In genomic region chr7:25084621-25085020, GRCm38 (mm10) we compare ENCODE assay signal across 17 mouse cellular contexts. TPM values are rescaled to one million over a fixed set of nuclear protein-coding genes. Genes with fewer than 3 reads are reported as not detected.
A peak's percentile ranks its signal among the peaks of the same experiment; 100 is the strongest.
DNase-seq lines count a peak whose midpoint lies in the region; ATAC-seq and TF ChIP-seq lines count a peak whose summit lies in the region.
"Had no signal": no experiment of that assay in that cellular context is flagged by ENCODE, and none has a peak within 500 bp of the region (broad histone marks: within the 10 kb centered on the region; RNA-seq: fewer than 3 reads in every experiment).

No protein-coding gene starts in this region.

- no peak overlapping the region for H3K9ac ChIP-seq in stomach, embryonic 16.5 days (ENCODE audit: low read length)
- no peak overlapping the region for H3K9ac ChIP-seq in stomach, postnatal 0 days (ENCODE audit: low read length)
- no peak overlapping the region for H3K9ac ChIP-seq in lung, embryonic 16.5 days (ENCODE audit: low read length)
- H3K9ac ChIP-seq: embryonic facial prominence, embryonic 13.5 days; forebrain, embryonic 12.5 days; hindbrain, embryonic 15.5 days; neural tube, embryonic 13.5 days had no signal

- H3K27me3 ChIP-seq in stomach, embryonic 16.5 days (ENCODE audit: control insufficient read depth, insufficient read depth, low read length), result no peaks in the 10 kb centered on the region
- no peaks in the 10 kb centered on the region for H3K27me3 ChIP-seq in stomach, postnatal 0 days (ENCODE audit: control insufficient read depth, insufficient read depth, low read length)
- H3K27me3 ChIP-seq in lung, embryonic 16.5 days (ENCODE audit: control insufficient read depth, insufficient read depth, low read depth, low read length), result no peaks in the 10 kb centered on the region
- H3K27me3 ChIP-seq: embryonic facial prominence, embryonic 13.5 days; forebrain, embryonic 12.5 days; hindbrain, embryonic 15.5 days; neural tube, embryonic 13.5 days had no signal

- no peak for TF ChIP-seq EP300 in stomach, postnatal 0 days (optimal IDR thresholded peaks at IDR 0.05)

- H3K36me3 ChIP-seq in stomach, embryonic 16.5 days (ENCODE audit: control insufficient read depth, insufficient read depth, low read length), result peaks cover 35% of the 10 kb centered on the region
- peaks cover 33% of the 10 kb centered on the region for H3K36me3 ChIP-seq in stomach, postnatal 0 days (ENCODE audit: control insufficient read depth, insufficient read depth, low read length)
- peaks cover 51% of the 10 kb centered on the region for H3K36me3 ChIP-seq in lung, embryonic 16.5 days (ENCODE audit: control insufficient read depth, insufficient read depth, low read length)

- DNase-seq in heart, adult 11 months, result peak; percentile 87
- no peak for DNase-seq in heart, adult 9 months (ENCODE audit: low spot score in 2 of 2)
- DNase-seq in stomach, postnatal 0 days (ENCODE audit: low spot score), result no peak
- DNase-seq in left cerebral cortex, adult 8-10 months (ENCODE audit: low spot score in 2 of 2), result no peak
- DNase-seq in natural killer cell, adult 2 months (ENCODE audit: low spot score in 2 of 2), result no peak
- DNase-seq: cerebellum, postnatal 25 days; gastrocnemius, adult 2 months; kidney, postnatal 25 days; midbrain, embryonic 14.5 days; right cerebral cortex, adult 18-20 months had no signal

- TF ChIP-seq CTCF in stomach, postnatal 0 days (IDR thresholded peaks at IDR 0.05; ENCODE audit: low read depth), result no peak

- no peaks in the 10 kb centered on the region for H3K4me1 ChIP-seq in stomach, embryonic 16.5 days (ENCODE audit: control insufficient read depth, insufficient read depth, low read length)
- H3K4me1 ChIP-seq in stomach, postnatal 0 days (replicated peaks; ENCODE audit: control insufficient read depth, insufficient read depth), result no peaks in the 10 kb centered on the region
- 0 out of 2 replicates have a peak, but pooled peaks cover 5% of the 10 kb centered on the region for H3K4me1 ChIP-seq in lung, embryonic 16.5 days (replicated peaks; ENCODE audit: control insufficient read depth, insufficient read depth, low read length)

- no peak overlapping the region for H3K4me3 ChIP-seq in stomach, embryonic 16.5 days (replicated peaks; ENCODE audit: low read length)
- no peak overlapping the region for H3K4me3 ChIP-seq in stomach, postnatal 0 days (ENCODE audit: low read depth, low read length)
- H3K4me3 ChIP-seq in lung, embryonic 16.5 days (ENCODE audit: low read length), result no peak overlapping the region
- H3K4me3 ChIP-seq: embryonic facial prominence, embryonic 13.5 days; forebrain, embryonic 12.5 days; gastrocnemius, adult 2 months; hindbrain, embryonic 15.5 days; neural tube, embryonic 13.5 days had no signal

- WGBS in stomach, embryonic 16.5 days, result 52% methylated on average over 5 of the region's 5 CpGs
- WGBS in stomach, postnatal 0 days, result 41% methylated on average over 5 of the region's 5 CpGs
- 74% methylated on average over 5 of the region's 5 CpGs for WGBS in lung, embryonic 16.5 days

- 0 out of 2 replicates have a peak overlapping the region, but pooled peaks have one; percentile 7 for H3K27ac ChIP-seq in stomach, embryonic 16.5 days (ENCODE audit: low read length)
- no peak overlapping the region for H3K27ac ChIP-seq in stomach, postnatal 0 days (replicated peaks)
- peak overlapping the region; percentile 40 for H3K27ac ChIP-seq in lung, embryonic 16.5 days (ENCODE audit: low read length)
- H3K27ac ChIP-seq: embryonic facial prominence, embryonic 13.5 days; forebrain, embryonic 12.5 days; gastrocnemius, adult 2 months; hindbrain, embryonic 15.5 days; neural tube, embryonic 13.5 days had no signal

- ATAC-seq in stomach, embryonic 16.5 days (ENCODE audit: insufficient read depth, low FRiP score), result no peak
- no peak for ATAC-seq in stomach, postnatal 0 days (ENCODE audit: low FRiP score, low TSS enrichment)
- ATAC-seq in lung, embryonic 16.5 days (ENCODE audit: low read depth), result no peak
- ATAC-seq in cerebellum, adult (ENCODE audit: insufficient number of reproducible peaks, low FRiP score, low TSS enrichment), result no peak

- no peaks in the 10 kb centered on the region for H3K9me3 ChIP-seq in stomach, embryonic 16.5 days (replicated peaks; ENCODE audit: control insufficient read depth, low read length)
- no peaks in the 10 kb centered on the region for H3K9me3 ChIP-seq in stomach, postnatal 0 days (ENCODE audit: control insufficient read depth, low read length)
- no peaks in the 10 kb centered on the region for H3K9me3 ChIP-seq in lung, embryonic 16.5 days (ENCODE audit: control insufficient read depth, low read length)
- H3K9me3 ChIP-seq: embryonic facial prominence, embryonic 13.5 days; forebrain, embryonic 12.5 days; hindbrain, embryonic 15.5 days; neural tube, embryonic 13.5 days had no signal

- no peak overlapping the region for H3K4me2 ChIP-seq in stomach, embryonic 16.5 days (ENCODE audit: low read depth, low read length)
- H3K4me2 ChIP-seq in stomach, postnatal 0 days (replicated peaks; ENCODE audit: low read depth), result no peak overlapping the region
- H3K4me2 ChIP-seq in lung, embryonic 16.5 days (ENCODE audit: low read depth, low read length), result no peak overlapping the region
- H3K4me2 ChIP-seq: embryonic facial prominence, embryonic 13.5 days; forebrain, embryonic 12.5 days; hindbrain, embryonic 15.5 days; neural tube, embryonic 13.5 days had no signal

RNA-seq across cellular contexts. Expression of gene Zfp574, which starts 12.3 kb away (rescaled TPM):
- polyA plus RNA-seq in stomach, embryonic 16.5 days (2015; fragmentation: Nextera tagmentation; extraction: Ambion mirVana), result 23.1 and 25.2 TPM in 2 replicates
- polyA plus RNA-seq in stomach, postnatal 0 days (2015; fragmentation: Nextera tagmentation; extraction: Ambion mirVana), result 12.1 and 12.9 TPM in 2 replicates
- polyA plus RNA-seq in lung, embryonic 16.5 days (2015; fragmentation: Nextera tagmentation; extraction: Ambion mirVana), result 28.9 and 30.5 TPM in 2 replicates
- 10 to 100 TPM; 36.8 to 40.0 (median 37.1) TPM for total RNA-seq in left cerebral cortex, adult 8-10 months (2022)

RNA-seq across cellular contexts. Expression of gene Grik5, which starts 12.5 kb away (rescaled TPM):
- polyA plus RNA-seq in stomach, embryonic 16.5 days (2015; fragmentation: Nextera tagmentation; extraction: Ambion mirVana), result 3.6 and 4.0 TPM in 2 replicates
- 1.7 and 2.2 TPM in 2 replicates for polyA plus RNA-seq in stomach, postnatal 0 days (2015; fragmentation: Nextera tagmentation; extraction: Ambion mirVana)
- polyA plus RNA-seq in lung, embryonic 16.5 days (2015; fragmentation: Nextera tagmentation; extraction: Ambion mirVana), result 3.5 and 3.6 TPM in 2 replicates
- total RNA-seq in left cerebral cortex, adult 8-10 months (2022), result 100 to 1,000 TPM; 201 to 224 (median 207) TPM
